Mouse (Mus musculus): ENCODE results near the gene Hirip3.

Gene Hirip3

DNA sequence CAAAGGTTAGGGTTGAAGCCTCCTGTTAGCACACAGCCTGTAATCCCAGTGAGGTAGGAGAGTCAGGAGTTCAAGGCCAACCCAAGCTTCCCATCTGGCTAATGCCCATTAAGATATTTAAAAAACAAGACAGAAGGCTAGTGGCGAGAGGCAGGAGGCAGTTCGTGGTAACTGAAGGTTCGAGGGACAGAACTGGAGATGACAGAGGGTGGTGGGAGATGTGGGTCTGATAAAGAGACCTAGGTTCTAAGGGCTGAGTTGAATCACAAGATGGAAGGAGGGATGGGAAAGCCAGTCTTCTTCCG is 14.7 kb upstream of the Hirip3 start, which contains the start of gene Doc2a:
Doc2a (plus strand) TSS at position 301 of the 305 bp plus-strand sequence.
- TF ChIP-seq GATA4 (IDR thresholded peaks at IDR 0.05; ENCODE audit: insufficient replicate concordance, low read length): no peak

DNA sequence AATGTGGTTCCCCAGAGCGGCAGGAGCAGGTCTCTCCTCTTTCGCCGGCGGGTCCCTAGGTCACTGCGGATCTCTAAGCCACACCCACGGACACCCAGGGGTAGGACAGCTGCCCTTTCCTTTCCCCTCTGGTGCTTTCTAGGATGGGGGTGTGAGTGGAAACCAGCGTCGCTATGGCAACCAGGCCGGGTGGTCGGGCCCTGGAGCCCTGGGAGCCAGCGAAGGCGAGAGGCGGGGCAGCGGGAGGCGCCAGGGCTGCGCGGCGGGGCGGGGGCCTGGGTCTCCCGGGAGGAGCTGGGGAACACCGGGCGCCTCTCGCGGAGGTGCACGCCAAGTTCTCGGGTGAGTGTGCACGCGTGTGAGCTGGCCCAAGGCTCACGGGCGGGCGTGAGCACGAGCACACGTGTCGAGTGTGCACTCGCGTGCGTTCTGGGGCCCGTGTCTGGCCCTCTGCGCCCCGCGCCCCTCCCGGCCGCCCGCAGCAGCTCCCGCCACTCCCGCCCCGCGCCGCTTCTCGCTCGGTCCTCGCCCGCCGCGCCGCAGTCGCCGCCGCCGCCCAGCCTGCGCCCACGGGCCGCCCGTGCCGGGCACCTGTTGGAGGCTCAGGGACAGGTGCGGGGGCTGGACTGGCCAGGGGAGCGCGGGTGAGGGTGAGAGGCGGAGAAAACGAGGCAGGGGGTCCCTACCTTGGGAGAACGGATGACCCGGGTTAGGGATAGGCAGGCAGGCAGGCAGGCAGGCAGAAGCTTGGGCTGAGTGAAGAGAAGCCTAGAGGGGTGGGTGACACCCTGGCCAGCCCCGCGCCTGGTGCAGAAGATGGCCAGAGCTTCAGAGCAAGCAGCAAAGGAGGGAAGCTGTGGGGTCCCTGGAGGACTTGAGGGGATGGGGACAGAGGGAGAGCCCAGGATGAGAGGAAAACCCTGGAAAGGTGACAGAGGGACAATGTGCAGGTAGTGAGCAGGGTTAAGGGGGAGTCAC is 14.1 kb upstream of the Hirip3 start:
- no peak for TF ChIP-seq GATA4 (IDR thresholded peaks at IDR 0.05; ENCODE audit: insufficient replicate concordance, low read length)

DNA sequence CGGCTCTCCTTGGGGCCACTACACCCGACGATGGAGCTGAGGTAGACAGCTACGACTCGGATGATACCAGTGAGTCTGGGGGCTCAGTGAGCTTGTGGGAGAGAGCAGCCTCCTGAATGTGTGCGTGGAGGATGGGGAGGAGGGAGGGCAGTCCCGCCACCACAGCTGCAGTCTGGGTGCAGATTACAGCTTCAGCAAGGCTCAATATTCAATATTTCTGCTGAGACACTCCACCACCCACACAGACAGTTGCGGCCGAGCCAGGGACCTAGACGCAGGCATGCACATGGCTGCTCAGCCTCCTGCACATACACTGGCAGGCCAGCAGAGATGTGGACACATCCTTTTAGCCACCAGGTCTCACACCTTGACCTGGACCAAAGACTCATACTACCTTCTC is 13.0 kb upstream of the Hirip3 start:
- no peak for TF ChIP-seq GATA4 (IDR thresholded peaks at IDR 0.05; ENCODE audit: insufficient replicate concordance, low read length)

DNA sequence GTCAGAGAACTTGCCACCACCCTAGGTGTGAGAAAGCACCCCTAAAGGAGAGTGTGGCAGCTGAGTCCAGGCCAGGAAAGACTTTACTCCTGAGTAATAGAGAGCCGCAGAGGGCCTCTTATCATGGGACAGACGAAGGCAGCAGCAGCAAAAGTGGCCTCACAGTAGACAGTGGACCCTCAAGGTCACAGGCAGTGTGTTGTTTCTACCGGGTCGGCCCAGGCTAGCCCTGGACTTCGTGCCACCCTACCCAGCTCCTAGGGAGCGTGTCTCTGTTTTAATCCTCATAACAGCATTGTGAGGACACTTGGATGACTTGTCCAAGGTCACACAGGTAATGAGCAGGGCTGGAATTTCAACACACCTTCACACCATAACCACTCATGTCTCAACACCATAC is 11.6 kb upstream of the Hirip3 start:
- TF ChIP-seq GATA4 (IDR thresholded peaks at IDR 0.05; ENCODE audit: insufficient replicate concordance, low read length): no peak

DNA sequence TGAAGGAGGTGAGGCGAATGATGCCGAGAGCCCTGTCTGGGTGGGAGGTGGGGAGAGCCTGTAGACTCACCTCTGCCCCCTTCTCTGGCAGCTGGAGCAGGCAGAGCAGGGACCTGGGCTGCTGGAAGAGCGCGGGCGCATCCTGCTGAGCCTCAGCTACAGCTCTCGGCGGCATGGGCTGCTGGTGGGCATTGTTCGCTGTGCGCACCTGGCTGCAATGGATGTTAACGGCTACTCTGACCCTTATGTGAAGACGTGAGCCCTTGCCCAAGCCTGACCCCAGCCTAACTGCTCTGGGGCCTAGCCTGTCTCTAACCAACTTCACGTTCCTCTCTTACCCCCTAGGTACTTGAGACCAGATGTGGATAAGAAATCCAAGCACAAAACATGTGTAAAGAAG is 10.6 kb upstream of the Hirip3 start:
- TF ChIP-seq GATA4 (IDR thresholded peaks at IDR 0.05; ENCODE audit: insufficient replicate concordance, low read length): no peak

DNA sequence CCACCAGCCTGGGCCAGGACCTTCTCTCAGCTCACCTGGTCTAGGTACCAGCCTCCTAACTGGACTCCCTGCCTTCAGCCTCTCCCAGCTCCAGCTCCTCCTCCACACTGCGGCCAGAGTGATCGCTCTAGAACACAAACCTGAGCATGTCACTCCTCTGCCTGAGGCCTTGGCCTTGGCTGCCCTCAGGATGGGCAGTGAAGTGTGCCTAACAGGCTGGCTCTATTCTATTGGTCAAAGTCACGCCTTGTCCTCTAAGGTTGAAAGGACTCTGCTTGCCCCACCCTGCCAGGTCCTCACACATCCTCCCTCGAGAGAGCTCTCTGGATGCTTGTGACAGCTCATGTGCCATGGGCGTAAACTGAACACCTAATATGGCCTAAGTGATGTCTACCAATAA is 8.3 kb upstream of the Hirip3 start:
- TF ChIP-seq GATA4 (IDR thresholded peaks at IDR 0.05; ENCODE audit: insufficient replicate concordance, low read length): no peak

DNA sequence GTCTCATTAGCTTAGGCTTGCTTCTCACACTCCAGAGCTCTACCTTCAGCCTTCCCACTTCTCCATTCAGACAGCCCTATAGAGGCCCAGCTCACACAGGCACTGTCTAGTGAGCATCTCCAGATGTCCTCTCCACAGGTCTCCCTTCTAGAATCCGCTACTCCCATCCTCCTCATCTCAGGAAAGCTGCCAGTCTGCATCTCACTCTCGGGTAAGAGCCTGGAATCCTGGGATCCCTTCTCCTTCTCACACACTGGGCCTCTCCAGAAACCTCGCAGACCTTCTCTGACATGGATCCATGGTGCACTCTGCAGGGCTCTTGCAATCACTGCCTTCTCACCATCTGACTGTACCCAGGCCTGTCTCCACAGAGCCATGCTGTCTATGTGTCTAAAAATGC is 6.1 kb upstream of the Hirip3 start:
- TF ChIP-seq GATA4 (IDR thresholded peaks at IDR 0.05; ENCODE audit: insufficient replicate concordance, low read length): no peak

DNA sequence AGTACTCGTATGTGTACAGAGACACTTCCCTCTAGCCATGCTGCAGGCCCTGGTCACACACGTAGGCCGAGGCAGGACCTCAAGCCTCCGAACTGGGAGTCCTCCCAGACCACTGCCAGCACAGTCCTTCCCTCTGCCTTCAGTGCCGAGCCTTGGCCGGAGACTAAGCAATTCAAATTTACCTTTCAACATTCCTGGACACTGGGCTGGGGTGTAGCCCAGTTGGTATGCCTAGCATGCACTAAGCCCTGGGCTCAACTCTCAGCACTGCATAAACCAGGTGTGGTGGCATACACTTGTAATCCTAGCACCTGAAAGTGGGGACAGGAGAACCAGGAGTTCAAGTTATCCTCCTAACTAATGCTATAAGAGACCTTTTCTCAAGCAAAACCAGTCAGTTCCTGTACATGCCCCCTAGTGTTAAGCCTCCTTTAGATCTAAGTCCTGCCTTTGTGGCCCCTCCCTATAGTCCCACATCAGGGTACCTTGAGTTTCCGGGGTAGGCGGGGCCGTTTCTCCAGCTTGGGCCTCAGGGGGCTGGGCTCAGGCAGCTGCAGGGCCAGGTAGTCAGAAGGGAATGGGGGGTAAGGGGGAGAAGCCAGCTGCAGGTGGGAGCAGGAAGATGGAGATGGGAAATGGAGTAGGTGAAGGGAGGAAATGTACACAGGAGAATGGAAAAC is 4.9 kb upstream of the Hirip3 start:
- no peak for TF ChIP-seq GATA4 (IDR thresholded peaks at IDR 0.05; ENCODE audit: insufficient replicate concordance, low read length)

DNA sequence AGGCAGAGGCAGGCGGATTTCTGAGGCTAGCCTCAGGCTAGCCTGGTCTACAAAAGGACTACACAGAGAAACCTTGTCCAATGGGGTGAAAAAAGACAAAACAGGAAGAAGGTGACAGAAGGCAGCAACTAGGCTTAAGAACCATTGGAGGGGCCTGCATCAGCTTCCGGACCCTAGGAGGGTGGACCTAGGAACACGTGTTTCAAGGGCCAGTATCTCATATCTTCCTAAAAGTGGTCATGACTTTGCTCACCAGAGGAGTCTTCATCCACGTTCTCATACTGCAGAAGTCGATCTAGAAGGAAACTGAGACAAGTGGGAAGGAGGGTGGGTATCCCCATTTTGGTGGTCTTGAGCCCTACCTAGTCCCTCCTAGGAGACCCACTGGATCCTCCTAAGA is 785 bp upstream of the Hirip3 start:
- TF ChIP-seq GATA4 (IDR thresholded peaks at IDR 0.05; ENCODE audit: insufficient replicate concordance, low read length): no peak

DNA sequence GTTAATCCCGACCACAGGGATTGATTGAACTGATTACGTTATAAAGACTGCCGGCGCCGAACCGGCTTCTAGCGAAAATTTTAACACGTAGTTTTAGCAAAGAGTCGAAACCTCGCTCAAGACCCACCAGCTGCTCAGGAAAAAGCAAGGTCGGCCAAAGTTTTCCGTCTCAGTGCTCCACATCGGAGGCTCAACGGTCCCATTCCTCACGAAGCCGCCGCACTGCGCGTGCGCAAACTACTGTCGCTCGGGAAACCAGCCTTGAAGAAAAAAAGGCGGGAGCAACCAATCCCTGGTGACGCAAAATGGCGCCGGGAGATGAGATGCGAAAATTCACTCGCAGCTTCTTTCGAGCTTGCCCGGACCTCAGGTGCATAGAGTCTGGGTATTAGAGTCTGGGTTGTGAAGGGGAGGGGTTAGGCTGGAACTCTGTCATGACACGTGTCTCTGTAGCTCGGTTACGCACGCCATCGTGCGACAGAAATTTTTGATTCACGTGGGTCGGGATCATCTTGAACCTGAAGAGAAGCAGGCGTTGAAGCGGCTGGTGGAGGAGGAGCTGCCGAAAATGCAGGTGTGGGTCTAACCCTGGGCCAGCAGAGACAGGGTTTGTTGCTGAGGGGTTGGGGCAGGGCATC is 494 bp downstream of the Hirip3 start, which contains the start of gene Ino80e:
Ino80e (minus strand) TSS at position 231 of the 638 bp plus-strand sequence.
- TF ChIP-seq GATA4 (IDR thresholded peaks at IDR 0.05; ENCODE audit: insufficient replicate concordance, low read length): no peak

DNA sequence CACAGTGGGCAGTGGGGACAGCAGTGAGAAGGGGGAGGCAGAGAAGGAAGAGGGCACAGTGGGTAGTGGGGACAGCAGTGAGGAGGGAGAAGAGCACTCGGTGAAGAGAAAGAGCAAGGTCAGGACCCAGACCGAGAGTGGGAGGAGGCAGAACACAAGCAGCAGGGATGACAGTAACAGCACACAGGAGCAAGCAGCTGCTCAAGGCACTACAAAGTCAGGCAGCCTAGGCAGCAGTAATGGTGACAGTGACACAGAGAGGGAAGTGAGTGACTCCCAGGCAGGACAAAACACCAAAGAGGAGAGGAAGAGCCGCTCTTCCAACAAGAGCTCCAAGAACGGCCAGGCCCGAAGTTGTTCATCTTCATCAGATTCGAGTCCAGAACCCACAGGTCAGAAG is 2.0 kb downstream of the Hirip3 start:
- TF ChIP-seq GATA4 (IDR thresholded peaks at IDR 0.05; ENCODE audit: insufficient replicate concordance, low read length): no peak

DNA sequence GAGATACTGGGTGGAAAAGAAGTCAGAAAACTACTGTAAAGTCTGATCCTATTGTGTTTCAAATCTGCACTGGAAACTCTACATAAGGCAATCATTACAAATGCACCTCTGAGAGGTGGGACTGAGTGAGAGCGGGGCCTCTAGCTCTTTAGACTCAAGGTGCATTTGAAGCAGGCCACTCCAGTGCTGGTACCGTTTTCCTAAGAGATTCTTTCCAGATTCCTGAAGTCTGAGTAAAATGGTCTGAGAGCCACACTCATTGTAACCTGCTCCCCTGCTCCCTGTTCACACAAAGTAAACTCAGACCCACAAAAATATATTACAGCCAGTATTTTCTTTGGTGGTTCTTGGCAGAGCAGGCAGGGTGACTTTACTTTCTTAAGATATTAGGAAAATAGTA is 5.8 kb downstream of the Hirip3 start:
- TF ChIP-seq GATA4 (IDR thresholded peaks at IDR 0.05; ENCODE audit: insufficient replicate concordance, low read length): no peak

DNA sequence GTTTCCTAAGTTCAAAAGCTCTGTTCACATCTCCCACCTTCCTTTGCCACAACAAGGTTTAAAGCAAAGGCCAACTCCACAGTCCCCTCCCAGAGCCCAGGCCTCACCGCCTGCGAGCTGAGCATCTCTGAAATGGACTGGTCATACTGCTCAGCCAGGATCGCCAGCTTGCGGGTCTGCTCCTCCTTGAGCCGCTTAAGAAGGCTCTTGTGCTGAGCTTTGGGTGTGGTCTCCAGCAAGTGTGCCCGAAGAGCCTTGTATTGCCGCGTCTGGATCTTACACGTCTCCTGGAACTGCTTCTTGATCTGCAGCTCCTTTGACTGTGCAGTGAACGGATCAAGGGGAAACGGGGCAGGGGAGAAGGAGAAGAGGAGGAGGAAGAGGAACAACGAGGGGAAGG is 6.2 kb downstream of the Hirip3 start:
- no peak for TF ChIP-seq GATA4 (IDR thresholded peaks at IDR 0.05; ENCODE audit: insufficient replicate concordance, low read length)

DNA sequence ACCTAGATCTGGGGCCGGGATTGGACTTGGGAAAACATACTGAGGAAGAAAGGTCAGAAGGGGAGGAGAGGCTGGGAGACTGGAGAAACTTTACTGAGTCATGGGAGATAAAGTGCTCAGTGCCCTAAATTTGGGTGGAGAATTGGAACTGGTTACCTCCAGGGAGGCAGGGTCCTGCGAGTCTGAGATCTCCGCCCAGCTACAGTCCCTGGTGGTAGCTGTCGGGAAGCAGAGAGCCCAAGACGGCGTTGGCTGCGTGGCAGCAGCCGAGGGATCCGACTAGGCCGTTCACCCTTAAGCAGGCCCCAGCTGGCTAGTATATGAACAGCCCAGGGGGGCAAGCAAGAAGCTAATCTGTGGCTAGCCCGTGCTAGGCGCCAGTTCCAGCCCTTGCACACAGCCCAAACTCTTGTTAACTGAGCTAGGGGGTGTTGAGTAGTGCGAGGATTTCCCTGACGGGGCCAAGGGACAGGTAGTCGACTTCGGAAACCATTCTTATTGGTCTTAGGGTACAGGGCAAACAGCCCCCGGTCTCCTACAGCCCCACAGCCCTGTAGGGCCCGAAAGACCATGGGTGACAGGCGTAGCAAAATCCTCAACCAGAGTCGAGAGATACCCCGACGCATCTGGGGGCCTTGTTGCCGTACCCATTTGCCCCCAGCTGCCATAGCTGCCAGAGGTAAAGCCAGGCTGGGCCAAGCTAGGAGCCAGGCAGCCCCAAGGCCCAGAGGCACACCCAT is 8.2 kb downstream of the Hirip3 start:
- TF ChIP-seq GATA4 (IDR thresholded peaks at IDR 0.05; ENCODE audit: insufficient replicate concordance, low read length): no peak

DNA sequence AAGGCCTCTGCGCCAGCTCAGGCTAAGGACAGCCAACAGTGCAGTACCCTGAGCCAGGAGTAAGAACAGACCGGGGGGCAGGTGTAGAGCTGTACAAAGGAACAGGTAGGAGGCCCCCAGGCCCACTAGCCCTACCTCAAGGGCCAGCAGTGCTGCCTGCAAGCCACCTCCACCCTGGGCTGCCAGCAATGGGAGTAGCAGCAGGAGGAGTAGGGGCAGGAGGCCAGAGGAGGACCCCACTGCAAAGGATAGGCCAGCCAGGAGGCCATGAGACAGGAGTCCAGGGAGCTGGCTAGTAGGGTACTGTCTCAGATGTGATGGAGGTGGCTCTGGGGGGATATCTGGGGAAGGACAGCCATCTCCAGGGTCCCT is 8.7 kb downstream of the Hirip3 start:
- TF ChIP-seq GATA4 (IDR thresholded peaks at IDR 0.05; ENCODE audit: insufficient replicate concordance, low read length): no peak
